Mouse (Mus musculus) spleen, adult 2 months (tissue): Measurements from ENCODE around the gene Ctrc.

Experiments used
- CTCF ChIP-seq: fragments of 200-500 bp; IDR thresholded peaks from 2 replicates; pipeline ENCODE4 v1.5.1; 2011; ENCODE audit warnings: mild to moderate bottlenecking, inconsistent platforms; ENCODE audit not compliant: insufficient read depth, insufficient read length, insufficient replicate concordance; ENCODE audit errors: extremely low read depth
- POLR2A ChIP-seq: fragments of 200-500 bp; IDR thresholded peaks from 2 replicates; pipeline ENCODE4 v1.6.1; 2011; ENCODE audit warnings: low read depth, low read length, inconsistent platforms

DNA sequence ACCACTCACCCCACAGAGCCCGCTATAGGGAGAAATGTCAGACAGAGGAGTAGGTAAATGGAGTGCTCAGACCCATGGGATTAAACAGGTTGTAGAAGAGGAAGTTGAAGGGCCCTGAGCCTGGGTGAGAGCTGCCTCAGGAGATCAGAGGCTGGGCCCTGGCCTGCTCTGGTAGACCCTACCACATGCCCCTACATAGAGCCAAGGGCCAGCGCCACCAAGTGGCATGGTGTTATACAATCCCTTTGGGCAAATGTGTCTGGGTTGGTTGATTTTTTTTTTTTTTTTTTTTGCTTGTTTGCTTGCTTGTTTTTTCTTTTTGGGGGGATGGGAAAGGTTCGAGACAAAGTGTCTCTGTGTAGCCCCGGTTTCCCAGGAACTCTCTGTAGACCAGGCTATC, 42.1 kb downstream of the Ctrc start:
- TF ChIP-seq POLR2A (no peak), CTCF (no peak)
